Mouse (Mus musculus) ES-Bruce4 (cell line): Measurements from ENCODE around the gene Srrm3. TPM values are rescaled to one million over a fixed set of nuclear protein-coding genes. Genes with fewer than 3 reads are reported as not detected.
A peak's percentile ranks its signal among the peaks of the same experiment; 100 is the strongest.

Experiments
- H3K27ac ChIP-seq: 2 replicates; pipeline ENCODE4 v1.5.1; 2012; ENCODE audit warnings: low read length, inconsistent platforms; ENCODE audit not compliant: insufficient read depth
- H3K27me3 ChIP-seq: 2 replicates; pipeline ENCODE4 v1.6.1; 2012; ENCODE audit warnings: mild to moderate bottlenecking, low read length, inconsistent platforms; ENCODE audit not compliant: control insufficient read depth, poor library complexity, insufficient read depth, severe bottlenecking
- H3K36me3 ChIP-seq: 2 replicates; pipeline ENCODE4 v1.6.1; 2012; ENCODE audit warnings: inconsistent platforms, mild to moderate bottlenecking, low read length, moderate library complexity; ENCODE audit not compliant: control insufficient read depth, poor library complexity, insufficient read depth, severe bottlenecking
- H3K4me1 ChIP-seq: one replicate; pipeline ENCODE4 v1.8.1; 2011; ENCODE audit warnings: low read length; ENCODE audit not compliant: control insufficient read depth, insufficient read depth
- H3K4me3 ChIP-seq: 2 replicates; pipeline ENCODE4 v1.5.1; 2011; ENCODE audit warnings: low read depth, mild to moderate bottlenecking, low read length
- H3K9ac ChIP-seq: 2 replicates; pipeline ENCODE4 v1.6.1; 2012; ENCODE audit warnings: low read depth, mild to moderate bottlenecking, inconsistent platforms; ENCODE audit not compliant: poor library complexity, severe bottlenecking
- H3K9me3 ChIP-seq: replicated peaks from 2 replicates; pipeline ENCODE4 v1.6.1; 2012; ENCODE audit warnings: mild to moderate bottlenecking, low read length, inconsistent platforms; ENCODE audit not compliant: control insufficient read depth, poor library complexity, insufficient read depth, severe bottlenecking
- CTCF ChIP-seq: IDR thresholded peaks from one replicate; pipeline ENCODE4 v1.8.1; 2011; ENCODE audit warnings: low read depth, low read length
- EP300 ChIP-seq: IDR thresholded peaks from 2 replicates; pipeline ENCODE4 v1.6.1; 2011; ENCODE audit warnings: low read depth, low read length; ENCODE audit not compliant: insufficient read depth
- POLR2A ChIP-seq: IDR thresholded peaks from one replicate; pipeline ENCODE4 v1.8.1; 2011; ENCODE audit warnings: low read length; ENCODE audit not compliant: insufficient read depth
- polyA plus RNA-seq: library from polyadenylated mRNA; stranded (reverse); fragments of >200 nt; gene quantifications from 2 replicates; pipeline ENCODE4 v1.2.4, GENCODE M21; 2011; ENCODE audit warnings: low read depth; ENCODE audit not compliant: missing spikeins, insufficient read depth, insufficient read length

The Srrm3 gene
- polyA plus RNA-seq, result 0.41 and 0.55 TPM in 2 replicates

GRCm38 (mm10) chr5:135806555-135807262 lies at the start of gene Srrm3:
TSS of gene Srrm3 (plus strand) at chr5:135806890.
- TF ChIP-seq POLR2A (no peak), CTCF (peak; percentile 99), EP300 (peak; percentile 76)
- H3K36me3 ChIP-seq, result no peaks in the 10 kb centered on the region

GRCm38 (mm10) chr5:135761881-135762280 lies 44.8 kb upstream of the Srrm3 start:
- Histone ChIP-seq H3K4me1 (no peaks in the 10 kb centered on the region), H3K36me3 (no peaks in the 10 kb centered on the region), H3K27ac (no peak overlapping the region), H3K4me3 (no peak overlapping the region), H3K9me3 (no peaks in the 10 kb centered on the region), H3K9ac (no peak overlapping the region), H3K27me3 (no peaks in the 10 kb centered on the region)
- no peak for TF ChIP-seq POLR2A
- TF ChIP-seq EP300, result no peak
- TF ChIP-seq CTCF, result no peak

More at GRCm38 (mm10) chr5:135806555-135807262, at the start of gene Srrm3:
- H3K27me3 ChIP-seq, result no peaks in the 10 kb centered on the region
- no peak within 1 kb of the TSS for H3K9ac ChIP-seq
- no peak within 1 kb of the TSS for H3K27ac ChIP-seq
- peaks cover 2% of the 10 kb centered on the region for H3K4me1 ChIP-seq
- no peak within 1 kb of the TSS for H3K4me3 ChIP-seq
- H3K9me3 ChIP-seq, result no peaks in the 10 kb centered on the region

- no peaks in the 10 kb centered on the region for H3K9me3 ChIP-seq
- no peaks in the 10 kb centered on the region for H3K36me3 ChIP-seq
- no peak overlapping the region for H3K27ac ChIP-seq
- TF ChIP-seq CTCF (peak; percentile 88), EP300 (no peak)
- H3K27me3 ChIP-seq, result no peaks in the 10 kb centered on the region
- no peak overlapping the region for H3K9ac ChIP-seq
- no peak overlapping the region for H3K4me3 ChIP-seq
- H3K4me1 ChIP-seq, result no peaks in the 10 kb centered on the region
Observed at GRCm38 (mm10) chr5:135763526-135763925, 43.2 kb upstream of the Srrm3 start.

GRCm38 (mm10) chr5:135764971-135765370 lies 41.7 kb upstream of the Srrm3 start:
- Histone ChIP-seq H3K27me3 (no peaks in the 10 kb centered on the region), H3K4me3 (no peak overlapping the region), H3K36me3 (no peaks in the 10 kb centered on the region), H3K9ac (no peak overlapping the region), H3K4me1 (no peaks in the 10 kb centered on the region), H3K27ac (no peak overlapping the region), H3K9me3 (no peaks in the 10 kb centered on the region)
- TF ChIP-seq EP300 (no peak), POLR2A (no peak)

GRCm38 (mm10) chr5:135772519-135772918 lies 34.2 kb upstream of the Srrm3 start:
- Histone ChIP-seq H3K36me3 (no peaks in the 10 kb centered on the region), H3K9ac (no peak overlapping the region), H3K27ac (no peak overlapping the region), H3K27me3 (no peaks in the 10 kb centered on the region), H3K4me3 (no peak overlapping the region), H3K4me1 (no peaks in the 10 kb centered on the region), H3K9me3 (no peaks in the 10 kb centered on the region)
- TF ChIP-seq POLR2A, result no peak
- no peak for TF ChIP-seq CTCF
- TF ChIP-seq EP300, result no peak

- H3K27ac ChIP-seq, result no peak overlapping the region
- H3K9me3 ChIP-seq, result no peaks in the 10 kb centered on the region
- TF ChIP-seq EP300 (no peak), POLR2A (no peak)
Observed at GRCm38 (mm10) chr5:135776546-135776945, 30.1 kb upstream of the Srrm3 start.

More at GRCm38 (mm10) chr5:135776546-135776945, 30.1 kb upstream of the Srrm3 start:
- H3K4me1 ChIP-seq, result peaks cover 4% of the 10 kb centered on the region
- peaks cover 4% of the 10 kb centered on the region; the same call in 1 of the 2 replicates for H3K36me3 ChIP-seq
- no peaks in the 10 kb centered on the region for H3K27me3 ChIP-seq
- H3K4me3 ChIP-seq, result no peak overlapping the region
- no peak overlapping the region for H3K9ac ChIP-seq
